Mouse (Mus musculus) monocyte, adult 2 months (primary cell): Measurements from ENCODE around the gene Fabp6.

Source experiments
- DNase-seq, 2 experiments: peaks; one replicate each; pipeline ENCODE4 v3.0.0; 2022; ENCODE audit warnings: low spot score in 2 of 2, low read depth in 1 of 2

The Fabp6 gene

GRCm38 (mm10) chr11:43601440-43601839 is at the start of gene Fabp6:
Gene Fabp6, minus strand, starts transcription at chr11:43601540.
- no peak for DNase-seq

GRCm38 (mm10) chr11:43645286-43645685 is 43.9 kb upstream of the Fabp6 start:
- DNase-seq = no peak

GRCm38 (mm10) chr11:43643180-43643591 is 41.8 kb upstream of the Fabp6 start:
- no peak for DNase-seq

- no peak for DNase-seq
Observed at GRCm38 (mm10) chr11:43638486-43638885, 37.1 kb upstream of the Fabp6 start.

GRCm38 (mm10) chr11:43636761-43637160 is 35.4 kb upstream of the Fabp6 start:
- DNase-seq = no peak

- DNase-seq = no peak
Observed at GRCm38 (mm10) chr11:43633658-43634401, 32.5 kb upstream of the Fabp6 start.

- DNase-seq = no peak
Observed at GRCm38 (mm10) chr11:43633165-43633564, 31.8 kb upstream of the Fabp6 start.

- DNase-seq = no peak
Observed at GRCm38 (mm10) chr11:43632566-43632965, 31.2 kb upstream of the Fabp6 start.

- DNase-seq = no peak
Observed at GRCm38 (mm10) chr11:43631645-43632044, 30.3 kb upstream of the Fabp6 start.

GRCm38 (mm10) chr11:43626927-43627645 is 25.7 kb upstream of the Fabp6 start:
- DNase-seq = no peak

GRCm38 (mm10) chr11:43626300-43626926 is 25.1 kb upstream of the Fabp6 start:
- no peak for DNase-seq

GRCm38 (mm10) chr11:43624341-43624740 is 23.0 kb upstream of the Fabp6 start:
- no peak for DNase-seq

- no peak for DNase-seq
Observed at GRCm38 (mm10) chr11:43621769-43622168, 20.4 kb upstream of the Fabp6 start.

GRCm38 (mm10) chr11:43618403-43618802 is 17.1 kb upstream of the Fabp6 start:
- DNase-seq = no peak

- DNase-seq = no peak
Observed at GRCm38 (mm10) chr11:43617924-43618323, 16.6 kb upstream of the Fabp6 start.

- peak in 1 of 2 experiments; percentile 27 for DNase-seq
Observed at GRCm38 (mm10) chr11:43612834-43613488, 11.6 kb upstream of the Fabp6 start.

- DNase-seq = no peak
Observed at GRCm38 (mm10) chr11:43610662-43611033, 9.3 kb upstream of the Fabp6 start.

- no peak for DNase-seq
Observed at GRCm38 (mm10) chr11:43610006-43610661, 8.8 kb upstream of the Fabp6 start.

GRCm38 (mm10) chr11:43608440-43608839 is 7.1 kb upstream of the Fabp6 start:
- DNase-seq = no peak

GRCm38 (mm10) chr11:43605859-43606258 is 4.5 kb upstream of the Fabp6 start:
- no peak for DNase-seq

GRCm38 (mm10) chr11:43604891-43605290 is 3.6 kb upstream of the Fabp6 start:
- no peak for DNase-seq
